Mouse (Mus musculus) forebrain, embryonic 16.5 days (tissue): ENCODE measurements around the gene Lrch1. TPM values are rescaled to one million over a fixed set of nuclear protein-coding genes. Genes with fewer than 3 reads are reported as not detected.

Source experiments
- ATAC-seq: fragments of 200-750 bp; cut with Nextera tagmentation; 2 replicates; pipeline ENCODE4 v1.8.0; 2017; ENCODE audit warnings: mild to moderate bottlenecking, moderate library complexity
- H3K27ac ChIP-seq: fragments of 300-500 bp; sonication (generic); 2 replicates; pipeline ENCODE4 v1.5.1; 2014; ENCODE audit warnings: low read length, control low read depth
- H3K27me3 ChIP-seq: fragments of 300-500 bp; sonication (generic); replicated peaks from 2 replicates; pipeline ENCODE4 v1.6.1; 2014; ENCODE audit warnings: low read length; ENCODE audit not compliant: control insufficient read depth, insufficient read depth
- H3K36me3 ChIP-seq: fragments of 300-500 bp; sonication (generic); 2 replicates; pipeline ENCODE4 v1.6.1; 2014; ENCODE audit not compliant: control insufficient read depth, insufficient read depth
- H3K4me1 ChIP-seq: fragments of 300-500 bp; sonication (generic); replicated peaks from 2 replicates; pipeline ENCODE4 v1.6.1; 2014; ENCODE audit warnings: low read length; ENCODE audit not compliant: control insufficient read depth, insufficient read depth
- H3K4me2 ChIP-seq: fragments of 300-500 bp; sonication (generic); 2 replicates; pipeline ENCODE4 v1.6.1; 2014; ENCODE audit warnings: mild to moderate bottlenecking, low read length, control low read depth
- H3K4me3 ChIP-seq: fragments of 300-500 bp; sonication (generic); replicated peaks from 2 replicates; pipeline ENCODE4 v1.5.1; 2014; ENCODE audit warnings: mild to moderate bottlenecking, low read length, control low read depth
- H3K9ac ChIP-seq: fragments of 300-500 bp; sonication (generic); replicated peaks from 2 replicates; pipeline ENCODE4 v1.6.1; 2014; ENCODE audit warnings: low read depth, low read length, control low read depth
- H3K9me3 ChIP-seq: fragments of 300-500 bp; sonication (generic); 2 replicates; pipeline ENCODE4 v1.6.1; 2016; ENCODE audit warnings: low read length; ENCODE audit not compliant: control insufficient read depth
- WGBS: fragments of 180-500 bp; shearing (Covaris S2); extraction: QIAGEN DNeasy Blood & Tissue Kit; methylation state at CpG from one replicate; pipeline ENCODE4 v1.1.7; 2014; 5-methylcytosine and 5-hydroxymethylcytosine counted together
- polyA plus RNA-seq: library from polyadenylated mRNA; unstranded; fragments of >200 nt; fragmentation: Nextera tagmentation; extraction: Ambion mirVana; gene quantifications from 2 replicates; pipeline ENCODE4 v1.2.1, GENCODE M21; 2015

Gene Lrch1
- polyA plus RNA-seq, 1 experiment from 2014 or later, result 12.5 TPM

- Histone ChIP-seq H3K4me2 (no peak overlapping the region), H3K4me3 (no peak overlapping the region), H3K4me1 (peaks cover 11% of the 10 kb centered on the region), H3K27ac (peak overlapping the region; percentile 46; the same call in 1 of the 2 replicates), H3K36me3 (0 out of 2 replicates have a peak, but pooled peaks cover 4% of the 10 kb centered on the region), H3K27me3 (no peaks in the 10 kb centered on the region), H3K9ac (no peak overlapping the region), H3K9me3 (no peaks in the 10 kb centered on the region)
- peak; percentile 36; the same call in 1 of the 2 replicates for ATAC-seq
- WGBS, result 82% methylated on average over 10 of the region's 10 CpGs
Observed at GRCm38 (mm10) chr14:74797386-74798062, 150.2 kb downstream of the Lrch1 start.

GRCm38 (mm10) chr14:74794931-74795330, 152.7 kb downstream of the Lrch1 start:
- Histone ChIP-seq H3K9me3 (no peaks in the 10 kb centered on the region), H3K9ac (no peak overlapping the region), H3K27ac (no peak overlapping the region), H3K4me1 (peaks cover 11% of the 10 kb centered on the region), H3K36me3 (0 out of 2 replicates have a peak, but pooled peaks cover 4% of the 10 kb centered on the region), H3K27me3 (no peaks in the 10 kb centered on the region), H3K4me2 (no peak overlapping the region), H3K4me3 (no peak overlapping the region)
- WGBS, result 59% methylated on average over 12 of the region's 12 CpGs
- no peak for ATAC-seq

GRCm38 (mm10) chr14:74792793-74793192, 154.9 kb downstream of the Lrch1 start:
- ATAC-seq, result no peak
- peaks cover 4% of the 10 kb centered on the region for H3K4me1 ChIP-seq
- H3K27ac ChIP-seq, result no peak overlapping the region
- WGBS, result 82% methylated on average over 6 of the region's 6 CpGs
- no peaks in the 10 kb centered on the region for H3K9me3 ChIP-seq
- no peak overlapping the region for H3K4me2 ChIP-seq
- H3K36me3 ChIP-seq, result 0 out of 2 replicates have a peak, but pooled peaks cover 4% of the 10 kb centered on the region
- H3K9ac ChIP-seq, result no peak overlapping the region
- no peaks in the 10 kb centered on the region for H3K27me3 ChIP-seq
- no peak overlapping the region for H3K4me3 ChIP-seq

GRCm38 (mm10) chr14:74790535-74790934, 157.1 kb downstream of the Lrch1 start:
- H3K27me3 ChIP-seq, result no peaks in the 10 kb centered on the region
- H3K9me3 ChIP-seq, result no peaks in the 10 kb centered on the region
- 66% methylated on average over 5 of the region's 5 CpGs for WGBS
- H3K4me3 ChIP-seq, result no peak overlapping the region
- H3K4me1 ChIP-seq, result no peaks in the 10 kb centered on the region
- ATAC-seq, result no peak
- H3K9ac ChIP-seq, result no peak overlapping the region
- H3K27ac ChIP-seq, result no peak overlapping the region
- 0 out of 2 replicates have a peak, but pooled peaks cover 4% of the 10 kb centered on the region for H3K36me3 ChIP-seq
- H3K4me2 ChIP-seq, result no peak overlapping the region

- Histone ChIP-seq H3K36me3 (peaks cover 8% of the 10 kb centered on the region), H3K9ac (no peak overlapping the region), H3K27me3 (no peaks in the 10 kb centered on the region), H3K4me2 (no peak overlapping the region), H3K4me1 (no peaks in the 10 kb centered on the region), H3K4me3 (no peak overlapping the region), H3K27ac (no peak overlapping the region), H3K9me3 (no peaks in the 10 kb centered on the region)
- no peak for ATAC-seq
- WGBS, result 88% methylated on average over 8 of the region's 8 CpGs
Observed at GRCm38 (mm10) chr14:74788766-74789165, 158.9 kb downstream of the Lrch1 start.

- H3K36me3 ChIP-seq, result peaks cover 11% of the 10 kb centered on the region
Observed at GRCm38 (mm10) chr14:74787717-74788116, 160.0 kb downstream of the Lrch1 start.

GRCm38 (mm10) chr14:74784243-74784934, 163.3 kb downstream of the Lrch1 start:
- Histone ChIP-seq H3K9me3 (0 out of 2 replicates have a peak, but pooled peaks cover 2% of the 10 kb centered on the region), H3K9ac (no peak overlapping the region), H3K4me3 (no peak overlapping the region), H3K27me3 (no peaks in the 10 kb centered on the region), H3K27ac (no peak overlapping the region), H3K36me3 (peaks cover 11% of the 10 kb centered on the region), H3K4me1 (no peaks in the 10 kb centered on the region), H3K4me2 (no peak overlapping the region)
- ATAC-seq, result no peak
- WGBS, result 94% methylated on average over 11 of the region's 11 CpGs

More at GRCm38 (mm10) chr14:74787717-74788116, 160.0 kb downstream of the Lrch1 start:
- Histone ChIP-seq H3K4me1 (no peaks in the 10 kb centered on the region), H3K4me3 (no peak overlapping the region), H3K9me3 (0 out of 2 replicates have a peak, but pooled peaks cover 2% of the 10 kb centered on the region), H3K4me2 (no peak overlapping the region), H3K27me3 (no peaks in the 10 kb centered on the region), H3K27ac (no peak overlapping the region), H3K9ac (no peak overlapping the region)
- 72% methylated on average over 3 of the region's 3 CpGs for WGBS
- ATAC-seq, result no peak

- no peaks in the 10 kb centered on the region for H3K9me3 ChIP-seq
- no peak overlapping the region for H3K9ac ChIP-seq
- H3K27ac ChIP-seq, result no peak overlapping the region
- ATAC-seq, result no peak
- H3K36me3 ChIP-seq, result peaks cover 13% of the 10 kb centered on the region
- H3K4me2 ChIP-seq, result no peak overlapping the region
- H3K27me3 ChIP-seq, result no peaks in the 10 kb centered on the region
- H3K4me1 ChIP-seq, result no peaks in the 10 kb centered on the region
- no peak overlapping the region for H3K4me3 ChIP-seq
- 70% methylated on average over 10 of the region's 10 CpGs for WGBS
Observed at GRCm38 (mm10) chr14:74774046-74774619, 173.5 kb downstream of the Lrch1 start.

- 42% methylated on average over 1 of the region's 1 CpGs for WGBS
- H3K4me3 ChIP-seq, result no peak overlapping the region
- no peak overlapping the region for H3K4me2 ChIP-seq
- peaks cover 15% of the 10 kb centered on the region for H3K36me3 ChIP-seq
- H3K27ac ChIP-seq, result no peak overlapping the region
- peak; percentile 58; the same call in 1 of the 2 replicates for ATAC-seq
- H3K9ac ChIP-seq, result no peak overlapping the region
- no peaks in the 10 kb centered on the region for H3K9me3 ChIP-seq
- H3K27me3 ChIP-seq, result no peaks in the 10 kb centered on the region
- H3K4me1 ChIP-seq, result no peaks in the 10 kb centered on the region
Observed at GRCm38 (mm10) chr14:74767892-74768291, 179.8 kb downstream of the Lrch1 start.
